Mouse (Mus musculus): ENCODE data around the gene Lrrc74b. TPM values are rescaled to one million over a fixed set of nuclear protein-coding genes. Genes with fewer than 3 reads are reported as not detected.

Lrrc74b gene
- total and polyA plus RNA-seq, 2 experiments from 2014 or later, result 2.0 to 2.3 TPM

DNA sequence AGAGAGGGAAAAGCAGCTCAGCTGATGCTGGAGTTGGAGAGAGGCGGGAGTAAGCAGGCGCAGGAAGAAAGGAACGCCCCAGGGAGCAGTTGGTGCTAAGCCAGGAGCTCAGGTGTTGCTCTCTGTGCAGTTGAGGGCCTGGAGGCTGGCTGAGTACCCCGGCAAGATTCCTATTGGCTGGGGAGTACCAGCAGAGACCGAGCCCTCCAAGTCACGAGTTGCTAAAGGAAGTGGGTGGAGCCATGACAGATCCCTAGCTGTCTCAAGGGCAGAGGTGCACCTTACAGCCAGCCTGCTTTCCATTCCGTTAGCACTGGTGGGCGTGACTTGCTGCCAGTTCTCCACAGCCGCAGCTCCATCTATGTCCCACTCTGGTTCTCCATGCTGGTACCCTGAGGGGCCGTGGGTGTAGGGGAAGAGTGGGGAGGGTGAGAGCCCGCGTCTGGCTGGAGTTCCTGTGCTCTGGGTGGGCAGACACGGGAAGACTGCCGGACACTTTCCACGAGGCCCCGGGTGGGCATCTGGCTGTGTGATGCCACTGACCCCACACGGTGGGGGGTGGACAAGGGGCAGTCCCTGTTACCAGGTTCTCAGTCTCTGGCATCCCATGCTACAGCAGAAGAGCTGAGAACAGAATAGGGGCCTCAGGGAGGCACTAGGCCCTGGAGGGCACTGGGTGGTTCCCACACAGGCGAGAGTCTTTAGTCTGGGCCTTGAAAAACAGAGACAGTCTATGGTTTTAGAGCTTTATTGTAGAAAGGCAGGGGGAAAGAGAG lies 6.9 kb downstream of the Lrrc74b start:
- H3K27ac ChIP-seq, result peak overlapping the region; percentile 65
- no peaks in the 10 kb centered on the region for H3K36me3 ChIP-seq (ENCODE audit: insufficient read depth, low read length)
- H3K9ac ChIP-seq (replicated peaks; ENCODE audit: low read length), result no peak overlapping the region
- 4% methylated on average over 18 of the region's 18 CpGs for WGBS
- DNase-seq (ENCODE audit: low spot score), result peak; percentile 69
- TF ChIP-seq CTCF (IDR thresholded peaks at IDR 0.05; ENCODE audit: low read depth), result no peak
- 0 out of 2 replicates have a peak, but pooled peaks cover 8% of the 10 kb centered on the region for H3K4me1 ChIP-seq (ENCODE audit: insufficient read depth, low read length)
- no peaks in the 10 kb centered on the region for H3K9me3 ChIP-seq (ENCODE audit: low read length)
- no peaks in the 10 kb centered on the region for H3K27me3 ChIP-seq (ENCODE audit: insufficient read depth, low read length)
- ATAC-seq, result peak; percentile 91
- peak overlapping the region; percentile 46 for H3K4me2 ChIP-seq (ENCODE audit: low read depth, low read length)
- H3K4me3 ChIP-seq (ENCODE audit: low read length), result peak overlapping the region; percentile 13

- Histone ChIP-seq H3K9ac (replicated peaks; ENCODE audit: low read length) (no peak overlapping the region), H3K27me3 (ENCODE audit: insufficient read depth, low read length) (no peaks in the 10 kb centered on the region), H3K36me3 (ENCODE audit: insufficient read depth, low read length) (no peaks in the 10 kb centered on the region), H3K9me3 (ENCODE audit: low read length) (no peaks in the 10 kb centered on the region), H3K4me1 (ENCODE audit: insufficient read depth, low read length) (no peaks in the 10 kb centered on the region), H3K4me2 (ENCODE audit: low read depth, low read length) (no peak overlapping the region), H3K4me3 (ENCODE audit: low read length) (no peak overlapping the region), H3K27ac (no peak overlapping the region)
- TF ChIP-seq CTCF (IDR thresholded peaks at IDR 0.05; ENCODE audit: low read depth), result no peak
- 85% methylated on average over 7 of the region's 7 CpGs for WGBS
- no peak for DNase-seq (ENCODE audit: low spot score)
- no peak for ATAC-seq
These were observed 8.2 kb downstream of the Lrrc74b start for GRCm38 (mm10) chr16:17552837-17553236.

GRCm38 (mm10) chr16:17542632-17543031 lies 18.4 kb downstream of the Lrrc74b start:
- no peak overlapping the region for H3K9ac ChIP-seq (replicated peaks; ENCODE audit: low read length)
- no peaks in the 10 kb centered on the region for H3K4me1 ChIP-seq (ENCODE audit: insufficient read depth, low read length)
- no peaks in the 10 kb centered on the region for H3K36me3 ChIP-seq (ENCODE audit: insufficient read depth, low read length)
- H3K27me3 ChIP-seq (ENCODE audit: insufficient read depth, low read length), result no peaks in the 10 kb centered on the region; the same call in 1 of the 2 replicates
- no peaks in the 10 kb centered on the region for H3K9me3 ChIP-seq (ENCODE audit: low read length)
- 88% methylated on average over 2 of the region's 2 CpGs for WGBS
- DNase-seq (ENCODE audit: low spot score) (no peak), ATAC-seq (no peak)
- H3K27ac ChIP-seq, result no peak overlapping the region
- no peak overlapping the region for H3K4me2 ChIP-seq (ENCODE audit: low read depth, low read length)
- TF ChIP-seq CTCF (IDR thresholded peaks at IDR 0.05; ENCODE audit: low read depth), result no peak
- no peak overlapping the region for H3K4me3 ChIP-seq (ENCODE audit: low read length)

GRCm38 (mm10) chr16:17536584-17536983 lies 24.5 kb downstream of the Lrrc74b start:
- Histone ChIP-seq H3K27me3 (ENCODE audit: insufficient read depth, low read length) (no peaks in the 10 kb centered on the region), H3K4me3 (ENCODE audit: low read length) (no peak overlapping the region), H3K36me3 (ENCODE audit: insufficient read depth, low read length) (no peaks in the 10 kb centered on the region), H3K4me2 (ENCODE audit: low read depth, low read length) (no peak overlapping the region), H3K4me1 (ENCODE audit: insufficient read depth, low read length) (peaks cover 6% of the 10 kb centered on the region), H3K27ac (no peak overlapping the region), H3K9me3 (ENCODE audit: low read length) (no peaks in the 10 kb centered on the region), H3K9ac (replicated peaks; ENCODE audit: low read length) (no peak overlapping the region)
- DNase-seq (ENCODE audit: low spot score) (no peak), ATAC-seq (no peak)
- WGBS, result 95% methylated on average over 3 of the region's 3 CpGs
- no peak for TF ChIP-seq CTCF (IDR thresholded peaks at IDR 0.05; ENCODE audit: low read depth)

DNA sequence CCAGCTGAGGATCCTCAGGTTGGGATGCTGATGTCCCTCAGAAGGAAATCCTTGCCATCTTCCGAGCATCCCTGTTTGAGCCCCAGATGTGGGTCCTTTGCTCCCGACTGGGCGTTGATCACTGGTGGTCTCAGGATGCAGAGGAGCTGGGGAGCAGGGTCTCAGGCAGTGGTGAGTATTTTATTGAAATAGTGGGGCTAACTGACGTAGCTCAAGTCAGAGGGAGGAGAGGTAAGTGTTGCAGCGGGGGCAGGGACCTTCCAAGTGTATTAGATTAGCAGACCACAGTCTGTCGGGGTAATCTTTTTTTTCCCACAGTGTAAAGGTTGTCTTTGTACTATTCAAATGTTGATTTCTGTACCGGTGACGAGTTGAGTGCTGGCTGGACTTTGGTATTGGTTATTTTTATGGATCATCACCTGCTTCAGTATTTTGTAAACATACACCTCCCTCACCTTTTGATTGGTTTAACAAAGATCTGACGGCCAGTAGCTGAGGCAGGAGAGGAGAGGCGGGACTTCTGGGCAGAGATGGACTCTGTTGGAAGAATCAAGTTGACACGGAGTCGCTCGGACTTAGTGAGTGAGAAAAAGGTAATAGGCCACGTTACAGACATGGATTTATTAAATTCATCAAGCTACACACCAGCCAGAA lies 28.2 kb downstream of the Lrrc74b start:
- no peaks in the 10 kb centered on the region for H3K9me3 ChIP-seq (ENCODE audit: low read length)
- TF ChIP-seq CTCF (IDR thresholded peaks at IDR 0.05; ENCODE audit: low read depth), result no peak
- H3K9ac ChIP-seq (replicated peaks; ENCODE audit: low read length), result no peak overlapping the region
- H3K4me2 ChIP-seq (ENCODE audit: low read depth, low read length), result no peak overlapping the region
- DNase-seq (ENCODE audit: low spot score) (no peak), ATAC-seq (no peak)
- H3K36me3 ChIP-seq (ENCODE audit: insufficient read depth, low read length), result peaks cover 7% of the 10 kb centered on the region; the same call in 1 of the 2 replicates
- no peak overlapping the region for H3K4me3 ChIP-seq (ENCODE audit: low read length)
- H3K4me1 ChIP-seq (ENCODE audit: insufficient read depth, low read length), result peaks cover 14% of the 10 kb centered on the region
- WGBS, result 71% methylated on average over 14 of the region's 14 CpGs
- H3K27me3 ChIP-seq (ENCODE audit: insufficient read depth, low read length), result no peaks in the 10 kb centered on the region
- no peak overlapping the region for H3K27ac ChIP-seq

DNA sequence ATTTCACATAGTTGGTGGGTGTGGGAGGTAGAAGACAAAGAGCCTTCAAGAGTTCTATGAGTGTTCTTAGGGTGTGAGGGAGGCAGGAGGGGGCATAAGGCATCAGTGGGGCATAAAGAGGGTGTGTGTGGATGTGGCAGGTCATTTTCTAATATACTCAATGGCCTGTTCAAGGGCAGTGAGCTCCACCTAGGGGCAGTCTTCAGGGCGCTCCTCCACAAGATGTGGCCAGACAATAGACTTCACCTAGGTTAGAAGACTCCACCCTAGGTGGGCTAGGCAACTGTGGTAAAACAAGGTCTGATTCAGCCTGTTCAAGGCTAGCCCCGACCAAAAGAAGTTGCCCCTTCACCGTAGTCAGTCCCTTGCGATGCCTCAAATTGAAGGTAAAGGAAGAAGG lies 28.8 kb downstream of the Lrrc74b start:
- DNase-seq (ENCODE audit: low spot score) (peak; percentile 19), ATAC-seq (no peak)
- peaks cover 14% of the 10 kb centered on the region for H3K4me1 ChIP-seq (ENCODE audit: insufficient read depth, low read length)
- H3K4me3 ChIP-seq (ENCODE audit: low read length), result no peak overlapping the region
- H3K27me3 ChIP-seq (ENCODE audit: insufficient read depth, low read length), result no peaks in the 10 kb centered on the region
- H3K9me3 ChIP-seq (ENCODE audit: low read length), result no peaks in the 10 kb centered on the region
- no peak overlapping the region for H3K27ac ChIP-seq
- TF ChIP-seq CTCF (IDR thresholded peaks at IDR 0.05; ENCODE audit: low read depth), result peak; percentile 55
- H3K4me2 ChIP-seq (ENCODE audit: low read depth, low read length), result no peak overlapping the region
- H3K9ac ChIP-seq (replicated peaks; ENCODE audit: low read length), result no peak overlapping the region
- 64% methylated on average over 4 of the region's 4 CpGs for WGBS
- peaks cover 12% of the 10 kb centered on the region; the same call in 1 of the 2 replicates for H3K36me3 ChIP-seq (ENCODE audit: insufficient read depth, low read length)
